Mouse (Mus musculus): ENCODE results near the gene Btg2. TPM values are rescaled to one million over a fixed set of nuclear protein-coding genes. Genes with fewer than 3 reads are reported as not detected.
A peak's percentile ranks its signal among the peaks of the same experiment; 100 is the strongest.

Btg2 gene
- total and polyA plus RNA-seq, 3 experiments = 18.9 to 55.2 (median 20.3) TPM

- no peak for DNase-seq
Measured at GRCm38 (mm10) chr1:134059739-134060695, 18.9 kb downstream of the Btg2 start.

- no peak for DNase-seq
Measured at GRCm38 (mm10) chr1:134058870-134059269, 20.1 kb downstream of the Btg2 start.

GRCm38 (mm10) chr1:134057736-134058135 lies 21.2 kb downstream of the Btg2 start:
- no peak for DNase-seq

GRCm38 (mm10) chr1:134056285-134056684 lies 22.6 kb downstream of the Btg2 start:
- no peak for DNase-seq

- no peak for DNase-seq
Measured at GRCm38 (mm10) chr1:134055666-134056245, 23.2 kb downstream of the Btg2 start.

GRCm38 (mm10) chr1:134055058-134055457 lies 23.9 kb downstream of the Btg2 start:
- no peak for DNase-seq

- peak; percentile 82 for DNase-seq
Measured at GRCm38 (mm10) chr1:134053207-134053606, 25.7 kb downstream of the Btg2 start.

GRCm38 (mm10) chr1:134049542-134049941 lies 29.4 kb downstream of the Btg2 start:
- DNase-seq = no peak

GRCm38 (mm10) chr1:134048759-134049158 lies 30.2 kb downstream of the Btg2 start:
- peak; percentile 61 for DNase-seq

GRCm38 (mm10) chr1:134047431-134047830 lies 31.5 kb downstream of the Btg2 start:
- DNase-seq = no peak

GRCm38 (mm10) chr1:134046387-134046786 lies 32.5 kb downstream of the Btg2 start:
- DNase-seq = no peak

- peak; percentile 79 for DNase-seq
Measured at GRCm38 (mm10) chr1:134045971-134046370, 32.9 kb downstream of the Btg2 start.

- DNase-seq = no peak
Measured at GRCm38 (mm10) chr1:134044805-134045204, 34.1 kb downstream of the Btg2 start.

- DNase-seq = no peak
Measured at GRCm38 (mm10) chr1:134042341-134042740, 36.6 kb downstream of the Btg2 start.

GRCm38 (mm10) chr1:134041900-134042299 lies 37.0 kb downstream of the Btg2 start:
- no peak for DNase-seq

GRCm38 (mm10) chr1:134039361-134039760 lies 39.6 kb downstream of the Btg2 start:
- DNase-seq = no peak

GRCm38 (mm10) chr1:134038336-134038735 lies 40.6 kb downstream of the Btg2 start:
- DNase-seq = no peak

GRCm38 (mm10) chr1:134037172-134037571 lies 41.7 kb downstream of the Btg2 start, which contains the start of gene Fmod:
TSS of gene Fmod (plus strand) at chr1:134037254.
- no peak for DNase-seq

- DNase-seq = no peak
Measured at GRCm38 (mm10) chr1:134036492-134036891, 42.4 kb downstream of the Btg2 start.

- DNase-seq = peak; percentile 28
Measured at GRCm38 (mm10) chr1:134028161-134028846, 50.6 kb downstream of the Btg2 start.

GRCm38 (mm10) chr1:134026741-134027140 lies 52.2 kb downstream of the Btg2 start:
- no peak for DNase-seq

GRCm38 (mm10) chr1:134025975-134026374 lies 52.9 kb downstream of the Btg2 start:
- no peak for DNase-seq

All from adrenal gland, adult 2 months (tissue).